Mouse (Mus musculus) kidney, adult 2 months (tissue): ENCODE measurements around the gene Tmcc1. TPM values are rescaled to one million over a fixed set of nuclear protein-coding genes. Genes with fewer than 3 reads are reported as not detected.

ENCODE experiments used
- DNase-seq: peaks from one replicate; pipeline ENCODE4 v3.0.0; 2021
- H3K27ac ChIP-seq: fragments of 200-500 bp; 2 replicates; pipeline ENCODE4 v1.5.1; 2012; ENCODE audit warnings: low read depth, low read length, control low read depth, inconsistent platforms; ENCODE audit not compliant: insufficient read depth
- H3K27me3 ChIP-seq: fragments of 200-500 bp; replicated peaks from 2 replicates; pipeline ENCODE4 v1.6.1; 2012; ENCODE audit warnings: mild to moderate bottlenecking, moderate library complexity, low read length, inconsistent platforms; ENCODE audit not compliant: control insufficient read depth, insufficient read depth
- H3K36me3 ChIP-seq: fragments of 200-500 bp; 2 replicates; pipeline ENCODE4 v1.6.1; 2012; ENCODE audit warnings: mild to moderate bottlenecking, moderate library complexity, low read length, inconsistent platforms; ENCODE audit not compliant: control insufficient read depth, insufficient read depth
- H3K4me1 ChIP-seq: fragments of 200-500 bp; 2 replicates; pipeline ENCODE4 v1.6.1; 2011; ENCODE audit warnings: low read length; ENCODE audit not compliant: control insufficient read depth, insufficient read depth
- H3K4me3 ChIP-seq: fragments of 200-500 bp; 2 replicates; pipeline ENCODE4 v1.5.1; 2011; ENCODE audit warnings: mild to moderate bottlenecking, low read depth, low read length, control low read depth; ENCODE audit not compliant: insufficient read depth
- CTCF ChIP-seq: fragments of 200-500 bp; conservative IDR thresholded peaks from 2 replicates; pipeline ENCODE4 v1.5.1; 2011; ENCODE audit warnings: low read depth, mild to moderate bottlenecking, control low read depth, low read length, moderate library complexity, mixed read lengths; ENCODE audit not compliant: insufficient read depth, insufficient read length
- POLR2A ChIP-seq: fragments of 200-500 bp; IDR thresholded peaks from one replicate; pipeline ENCODE4 v1.6.1; 2011; ENCODE audit warnings: low read depth, low read length, control low read depth
- WGBS: fragments of 180-500 bp; shearing (Covaris S2); methylation state at CpG from one replicate; pipeline ENCODE4 v1.1.7; 2018; 5-methylcytosine and 5-hydroxymethylcytosine counted together
- polyA plus RNA-seq: library from polyadenylated mRNA; depleted of rRNA; stranded (reverse); fragments of >200 nt; gene quantifications from 2 replicates; pipeline ENCODE4 v1.2.3, GENCODE M21; 2012

The Tmcc1 gene
- polyA plus RNA-seq, 1 experiment: 10.1 TPM

DNA sequence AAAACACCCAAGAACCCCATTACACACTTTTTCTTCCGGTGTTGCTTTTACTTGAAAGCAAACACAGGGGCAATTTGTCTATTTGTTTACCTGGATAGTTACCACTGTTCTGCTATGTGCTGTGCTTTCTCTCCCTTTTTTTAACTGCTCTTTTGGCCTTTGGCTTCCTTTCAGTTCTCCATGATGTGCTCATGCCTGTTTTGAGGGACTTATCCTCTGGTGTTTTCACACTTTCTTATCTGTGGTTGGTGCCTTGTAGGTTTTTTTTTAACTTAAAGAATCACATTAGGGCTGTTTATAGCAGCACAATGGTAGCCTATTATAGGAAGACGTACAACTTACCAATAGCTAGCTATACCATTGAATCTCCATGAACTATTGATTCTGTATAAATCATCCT lies 51.6 kb downstream of the Tmcc1 start:
- Histone ChIP-seq H3K4me1 (no peaks in the 10 kb centered on the region), H3K36me3 (no peaks in the 10 kb centered on the region), H3K27ac (no peak overlapping the region), H3K4me3 (no peak overlapping the region), H3K27me3 (no peaks in the 10 kb centered on the region)
- WGBS: 83% methylated on average over 2 of the region's 2 CpGs
- no peak for DNase-seq
- TF ChIP-seq POLR2A (no peak), CTCF (no peak)

DNA sequence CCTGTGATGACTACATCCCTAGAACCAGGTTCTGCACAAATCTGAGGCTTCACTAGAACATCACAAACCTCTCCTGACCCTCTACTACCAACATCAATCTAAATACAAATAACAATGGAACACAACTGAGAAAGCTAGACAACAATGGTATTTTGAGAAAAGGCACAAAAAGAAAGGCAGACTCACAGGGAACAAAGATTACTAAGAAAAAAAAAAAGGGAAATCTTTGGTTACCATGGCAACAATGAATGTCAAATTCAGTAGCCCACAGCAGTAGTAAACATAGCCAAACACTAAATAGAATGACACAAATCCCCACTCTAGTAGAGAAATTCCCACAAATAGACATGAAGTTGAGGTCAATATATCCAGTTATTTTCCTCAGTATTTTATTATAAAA lies 52.5 kb downstream of the Tmcc1 start:
- no peaks in the 10 kb centered on the region; the same call in 1 of the 2 replicates for H3K4me1 ChIP-seq

DNA sequence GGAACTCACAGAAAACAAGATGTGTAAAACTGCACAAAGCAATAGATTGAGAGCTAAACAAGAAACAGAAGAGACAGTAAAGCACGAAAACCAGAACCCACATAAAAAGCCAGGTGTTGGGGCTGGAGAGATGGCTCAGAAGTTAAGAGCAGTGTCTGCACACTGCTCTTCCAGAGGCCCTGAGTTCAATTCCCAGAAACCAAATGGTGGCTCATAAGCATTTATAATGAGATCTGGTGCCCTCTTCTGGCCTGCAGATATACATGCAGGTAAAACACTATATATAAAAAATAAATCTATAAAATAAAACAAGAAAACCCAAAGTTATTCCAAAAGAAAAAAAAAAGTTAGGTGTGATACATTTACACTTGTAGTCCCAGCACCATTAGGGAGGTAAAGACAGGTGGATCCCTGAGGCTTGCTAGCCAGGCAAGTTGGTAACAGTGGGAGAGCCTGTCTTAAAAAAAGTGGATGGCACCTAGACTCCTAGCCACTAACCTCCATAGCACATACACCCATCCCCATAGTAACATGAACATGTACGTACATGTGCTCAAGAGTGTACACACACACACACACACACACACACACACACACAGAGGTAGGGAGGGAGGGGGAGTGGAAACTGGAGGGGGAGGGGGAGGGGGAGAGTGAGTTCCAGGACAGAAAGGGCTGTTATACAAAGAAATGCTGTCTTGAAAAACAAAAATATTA lies 54.0 kb downstream of the Tmcc1 start:
- H3K27ac ChIP-seq: no peak overlapping the region
- TF ChIP-seq CTCF (no peak), POLR2A (no peak)
- no peaks in the 10 kb centered on the region for H3K36me3 ChIP-seq
- no peak overlapping the region for H3K4me3 ChIP-seq
- no peaks in the 10 kb centered on the region; the same call in 1 of the 2 replicates for H3K4me1 ChIP-seq
- WGBS: 67% methylated on average over 2 of the region's 2 CpGs
- H3K27me3 ChIP-seq: no peaks in the 10 kb centered on the region
- peak; percentile 21 for DNase-seq

More for the DNA sequence above, 52.5 kb downstream of the Tmcc1 start:
- H3K4me3 ChIP-seq: no peak overlapping the region
- H3K27ac ChIP-seq: no peak overlapping the region
- no peak for TF ChIP-seq CTCF
- no peaks in the 10 kb centered on the region for H3K27me3 ChIP-seq
- DNase-seq: no peak
- no peaks in the 10 kb centered on the region for H3K36me3 ChIP-seq

DNA sequence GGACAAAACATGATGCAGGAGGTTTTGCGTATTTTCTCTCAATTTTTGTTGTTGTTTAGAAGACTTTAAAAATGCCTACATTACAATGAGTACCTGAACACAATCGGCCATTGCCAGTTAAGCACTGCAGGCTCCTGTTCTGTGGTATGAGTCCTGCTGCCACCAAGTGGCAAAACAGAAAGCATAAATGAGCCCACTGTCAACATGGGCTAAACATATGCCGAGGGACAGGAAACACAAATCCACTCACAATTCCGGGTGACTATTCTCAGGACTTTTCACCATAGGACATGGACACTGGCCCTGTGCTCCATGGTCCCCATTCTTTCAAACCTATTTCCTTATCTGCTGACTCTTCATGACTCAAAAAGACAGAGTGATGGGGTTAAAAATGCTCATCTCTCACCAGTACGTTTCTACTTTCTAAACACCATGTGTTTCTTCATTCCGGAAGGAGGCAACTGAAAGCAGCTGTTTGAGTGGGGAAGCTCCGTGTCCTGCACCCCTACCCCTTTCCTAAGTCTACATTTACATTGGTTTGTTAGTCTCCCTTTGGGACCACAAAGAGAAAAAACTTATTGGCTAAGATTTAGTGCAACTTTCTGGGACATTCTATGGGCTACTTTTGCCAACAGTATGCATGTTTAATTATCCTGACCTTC lies 57.2 kb downstream of the Tmcc1 start:
- DNase-seq: peak; percentile 59
- Histone ChIP-seq H3K4me3 (no peak overlapping the region), H3K36me3 (no peaks in the 10 kb centered on the region), H3K4me1 (no peaks in the 10 kb centered on the region; the same call in 1 of the 2 replicates), H3K27ac (no peak overlapping the region), H3K27me3 (no peaks in the 10 kb centered on the region)
- no peak for TF ChIP-seq POLR2A
- TF ChIP-seq CTCF: peak; percentile 60
- WGBS: 40% methylated on average over 7 of the region's 7 CpGs

DNA sequence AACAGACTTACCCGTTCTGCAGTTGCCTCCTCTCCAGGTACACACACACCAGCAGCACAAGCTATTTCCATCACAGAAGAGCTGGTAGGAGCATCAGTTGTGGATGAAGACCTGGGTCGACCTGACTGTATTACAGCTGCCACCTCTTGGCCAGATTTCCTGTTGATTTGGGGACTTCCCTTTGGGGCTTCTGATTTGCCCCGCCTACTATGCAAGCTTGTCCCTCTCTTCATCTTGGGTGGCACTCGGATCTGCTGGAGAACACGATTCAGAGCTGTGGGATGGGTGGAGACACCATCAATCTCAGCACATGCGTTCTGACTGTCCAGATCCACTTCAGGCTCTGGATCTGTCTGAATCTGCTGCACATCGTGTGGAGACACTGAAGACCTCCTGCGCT lies 59.5 kb downstream of the Tmcc1 start:
- Histone ChIP-seq H3K4me1 (no peaks in the 10 kb centered on the region; the same call in 1 of the 2 replicates), H3K27ac (no peak overlapping the region), H3K4me3 (no peak overlapping the region), H3K27me3 (no peaks in the 10 kb centered on the region), H3K36me3 (no peaks in the 10 kb centered on the region)
- DNase-seq: no peak
- 73% methylated on average over 8 of the region's 8 CpGs for WGBS
- TF ChIP-seq POLR2A: no peak
- no peak for TF ChIP-seq CTCF

DNA sequence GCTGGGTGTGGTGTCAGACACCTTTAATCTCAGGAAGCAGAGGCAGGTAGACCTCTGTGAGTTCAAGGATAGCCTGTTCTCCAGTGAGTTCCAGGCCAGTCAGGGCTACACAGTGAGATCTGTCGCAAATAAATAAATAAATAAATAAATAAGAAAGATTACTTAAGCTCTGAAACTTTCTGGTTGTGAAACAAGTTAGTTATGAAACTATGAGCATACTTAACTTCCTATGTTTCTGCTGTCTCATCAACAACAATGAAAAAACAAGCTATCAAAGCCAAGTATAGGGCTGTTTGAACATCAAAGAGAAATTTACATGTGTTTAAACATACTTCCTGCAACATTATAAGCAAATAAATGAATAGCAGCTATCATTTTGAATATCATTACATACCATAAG lies 61.5 kb downstream of the Tmcc1 start:
- WGBS: 84% methylated on average over 1 of the region's 1 CpGs
- H3K27ac ChIP-seq: no peak overlapping the region
- TF ChIP-seq CTCF (no peak), POLR2A (no peak)
- H3K4me3 ChIP-seq: no peak overlapping the region
- no peaks in the 10 kb centered on the region; the same call in 1 of the 2 replicates for H3K4me1 ChIP-seq
- DNase-seq: no peak
- no peaks in the 10 kb centered on the region for H3K27me3 ChIP-seq
- no peaks in the 10 kb centered on the region for H3K36me3 ChIP-seq

DNA sequence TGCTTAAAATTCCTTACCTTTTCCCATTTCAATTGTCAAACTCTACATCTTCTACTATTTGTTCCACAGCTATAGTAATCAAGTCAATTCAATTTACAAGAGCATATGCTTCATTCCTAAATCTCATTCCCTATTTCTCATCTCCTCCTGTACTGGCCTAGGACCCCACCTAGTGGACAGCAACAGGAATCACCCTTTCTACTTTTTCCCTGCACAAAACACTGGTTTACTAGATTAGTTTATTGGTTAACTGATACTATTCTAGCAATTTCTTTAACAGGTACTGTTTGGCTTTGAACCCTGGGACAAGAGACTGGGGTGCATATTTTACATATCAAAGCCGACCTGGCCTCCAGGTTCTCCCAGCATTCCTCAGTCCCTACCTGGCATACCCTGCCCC lies 64.6 kb downstream of the Tmcc1 start:
- Histone ChIP-seq H3K27ac (no peak overlapping the region), H3K36me3 (no peaks in the 10 kb centered on the region), H3K4me3 (no peak overlapping the region), H3K27me3 (no peaks in the 10 kb centered on the region), H3K4me1 (no peaks in the 10 kb centered on the region; the same call in 1 of the 2 replicates)
- peak; percentile 43 for DNase-seq
- TF ChIP-seq POLR2A: no peak
- TF ChIP-seq CTCF: no peak
- WGBS: 3% methylated on average over 1 of the region's 1 CpGs
